ENCODE assay signal across 14 mouse cellular contexts in the genomic region with DNA sequence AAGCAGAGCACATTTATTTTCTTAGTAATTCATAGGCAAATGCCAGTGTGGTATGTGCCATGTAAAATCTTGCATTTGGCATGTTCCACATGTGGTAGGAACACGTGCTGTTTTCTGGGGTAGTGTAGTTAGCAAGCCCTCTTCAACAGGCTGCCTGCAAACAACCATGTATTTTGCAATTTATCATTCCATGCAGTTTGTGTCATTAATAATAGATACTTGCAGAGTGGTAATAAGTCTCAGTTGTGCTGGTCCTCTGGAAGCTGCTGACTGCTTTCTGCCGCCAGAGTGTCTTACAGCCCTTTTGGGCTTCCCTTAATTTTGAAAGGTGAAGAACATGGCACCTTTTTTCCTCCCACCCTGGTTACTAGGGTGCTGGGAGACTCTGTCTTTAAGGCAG. TPM values are rescaled to one million over a fixed set of nuclear protein-coding genes. Genes with fewer than 3 reads are reported as not detected.
DNase-seq lines count a peak whose midpoint lies in the region; ATAC-seq lines count a peak whose summit lies in the region.
"Had no signal": no experiment of that assay in that cellular context is flagged by ENCODE, and none has a peak within 500 bp of the region (broad histone marks: within the 10 kb centered on the region; RNA-seq: fewer than 3 reads in every experiment).

No protein-coding gene starts in this region.

- peak overlapping the region; percentile 23; the same call in 1 of the 2 replicates for H3K4me2 ChIP-seq in heart, embryonic 16.5 days (ENCODE audit: low read depth, low read length)
- peak overlapping the region; percentile 36 for H3K4me2 ChIP-seq in neural tube, embryonic 11.5 days (ENCODE audit: low read depth)

- no peaks in the 10 kb centered on the region for H3K36me3 ChIP-seq in heart, embryonic 16.5 days (ENCODE audit: control insufficient read depth, insufficient read depth)
- H3K36me3 ChIP-seq in neural tube, embryonic 11.5 days (ENCODE audit: control insufficient read depth, insufficient read depth, low read length): no peaks in the 10 kb centered on the region

- DNase-seq in adrenal gland, adult 2 months: peak; percentile 6
- DNase-seq in adrenal gland, postnatal 10 days: no peak
- no peak for DNase-seq in heart, postnatal 4 days
- DNase-seq in neural tube, embryonic 11.5 days (ENCODE audit: low spot score): no peak
- DNase-seq in neural tube, embryonic 10.5 days (ENCODE audit: extremely low spot score, low spot score): no peak
- DNase-seq in thymus, postnatal 36 days: no peak
- DNase-seq in liver: no peak
- DNase-seq: adrenal gland, postnatal 36 days; kidney, adult 18-20 months; layer of hippocampus, postnatal 36 days had no signal

- H3K27ac ChIP-seq in heart, embryonic 16.5 days (ENCODE audit: low read length): no peak overlapping the region
- no peak overlapping the region for H3K27ac ChIP-seq in neural tube, embryonic 11.5 days (ENCODE audit: low read depth, low read length)
- H3K27ac ChIP-seq: liver, embryonic 14.5 days; macrophage had no signal

- H3K9ac ChIP-seq in heart, embryonic 16.5 days (ENCODE audit: low read length): no peak overlapping the region
- peak overlapping the region; percentile 16; the same call in 1 of the 2 replicates for H3K9ac ChIP-seq in neural tube, embryonic 11.5 days (ENCODE audit: low read length)
- H3K9ac ChIP-seq: liver, embryonic 14.5 days had no signal

- peaks cover 3% of the 10 kb centered on the region; the same call in 1 of the 2 replicates for H3K9me3 ChIP-seq in heart, embryonic 16.5 days (replicated peaks; ENCODE audit: control insufficient read depth, low read length)
- no peaks in the 10 kb centered on the region for H3K9me3 ChIP-seq in neural tube, embryonic 11.5 days (ENCODE audit: control insufficient read depth, low read length)

- 62% methylated on average over 2 of the region's 2 CpGs for WGBS in heart, embryonic 16.5 days
- 34% methylated on average over 2 of the region's 2 CpGs for WGBS in neural tube, embryonic 11.5 days

- H3K27me3 ChIP-seq in heart, embryonic 16.5 days (ENCODE audit: control insufficient read depth, insufficient read depth, low read length): peaks cover 39% of the 10 kb centered on the region
- peaks cover 77% of the 10 kb centered on the region for H3K27me3 ChIP-seq in neural tube, embryonic 11.5 days (ENCODE audit: control insufficient read depth, insufficient read depth, low read length)

- no peak overlapping the region for H3K4me3 ChIP-seq in heart, embryonic 16.5 days (ENCODE audit: low read length)
- peak overlapping the region; percentile 1; the same call in 1 of the 2 replicates for H3K4me3 ChIP-seq in neural tube, embryonic 11.5 days (ENCODE audit: low read depth, low read length)

- no peak for ATAC-seq in heart, embryonic 16.5 days (replicated peaks; ENCODE audit: extremely low read depth, insufficient read depth, low FRiP score)
- no peak for ATAC-seq in neural tube, embryonic 11.5 days (ENCODE audit: insufficient read depth, low FRiP score, low TSS enrichment)

- peaks cover 11% of the 10 kb centered on the region for H3K4me1 ChIP-seq in heart, embryonic 16.5 days (ENCODE audit: control insufficient read depth, insufficient read depth, low read length)
- H3K4me1 ChIP-seq in neural tube, embryonic 11.5 days (ENCODE audit: control insufficient read depth, insufficient read depth, low read length): peaks cover 5% of the 10 kb centered on the region; the same call in 1 of the 2 replicates

RNA-seq across cellular contexts. Expression of gene Foxc1, which starts 6.3 kb away (rescaled TPM):
- 1 to 10 TPM; 6.6 to 7.3 TPM for total RNA-seq in adrenal gland, adult 2 months (2021)
- polyA plus RNA-seq in adrenal gland, adult 2 months (2012; rRNA removed): 10.9 and 11.3 TPM in 2 replicates
- 1 to 10 TPM; 6.7 to 6.9 TPM for total RNA-seq in adrenal gland, postnatal 10 days (2021)
- 0.77 and 1.0 TPM in 2 replicates for polyA plus RNA-seq in heart, embryonic 16.5 days (2015; fragmentation: Nextera tagmentation; extraction: Ambion mirVana)
- 10 to 100 TPM in 1 of 2 experiments, 1 to 10 TPM in 1; 8.7 to 10.1 TPM for total RNA-seq in heart, postnatal 4 days (2021)
- polyA plus RNA-seq in neural tube, embryonic 11.5 days (2014; fragmentation: Nextera tagmentation; extraction: Ambion mirVana): 7.4 and 8.1 TPM in 2 replicates
- total RNA-seq: common myeloid progenitor, adult 5-6 weeks had no signal
- polyA plus RNA-seq: macrophage had no signal
